Mouse (Mus musculus) lung, adult 2 months (tissue): ENCODE data around the gene Gm10190.
"Not testable (repeated sequence)": the region's sequence is repeated elsewhere in the genome, so short reads cannot be mapped to it uniquely, and the experiment has no call there.

Experiments used
- CTCF ChIP-seq: fragments of 200-500 bp; IDR thresholded peaks from 2 replicates; pipeline ENCODE4 v1.5.1; 2011; ENCODE audit warnings: mild to moderate bottlenecking, low read length, control low read depth; ENCODE audit not compliant: insufficient read depth
- POLR2A ChIP-seq: fragments of 200-500 bp; IDR thresholded peaks from 2 replicates; pipeline ENCODE4 v1.6.1; 2011; ENCODE audit warnings: low read depth, mild to moderate bottlenecking, control low read depth, low read length, borderline replicate concordance; ENCODE audit errors: extremely low read depth

- TF ChIP-seq CTCF, POLR2A: not testable (repeated sequence)
These were observed 5.0 kb upstream of the Gm10190 start for GRCm38 (mm10) chr17:80378386-80378785.
